Mouse (Mus musculus) lung, postnatal 0 days (tissue): Measurements from ENCODE around the gene Gm11985.

Experiments used
- CTCF ChIP-seq: IDR thresholded peaks from 2 replicates; pipeline ENCODE4 v1.5.1; 2016; ENCODE audit warnings: antibody characterized with exemption, mild to moderate bottlenecking
- EP300 ChIP-seq: IDR thresholded peaks from 2 replicates; pipeline ENCODE4 v1.6.1; 2016; ENCODE audit warnings: antibody characterized with exemption, mild to moderate bottlenecking, control low read depth

DNA sequence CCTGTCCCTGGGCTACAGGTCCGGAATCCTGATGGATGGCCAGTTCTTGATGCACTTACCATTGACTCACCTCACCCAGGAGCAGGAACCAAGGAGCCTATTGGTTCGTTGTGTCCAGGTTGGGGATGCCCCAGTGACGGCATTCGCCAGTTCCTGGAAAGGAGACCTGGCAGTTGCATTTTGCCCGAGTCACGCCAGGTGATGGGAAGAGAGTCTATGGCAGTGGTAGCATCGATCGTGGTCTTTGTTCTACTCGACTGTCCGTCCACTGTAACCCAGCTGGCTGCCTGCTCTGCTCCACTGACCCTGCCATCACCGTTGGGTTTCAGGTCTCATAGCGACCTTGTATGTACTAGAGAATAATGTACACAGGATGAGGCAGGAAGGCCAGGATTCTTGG, 36.0 kb downstream of the Gm11985 start:
- TF ChIP-seq CTCF (no peak), EP300 (no peak)
